Mouse (Mus musculus): ENCODE data around the gene Smc6.

The Smc6 gene

GRCm38 (mm10) chr12:11281584-11281983 is 15.9 kb downstream of the Smc6 start:
- in situ Hi-C loops (cut with MboI, MseI) = no loop called here

- in situ Hi-C loops (cut with MboI, MseI) = no loop called here
Measured at GRCm38 (mm10) chr12:11286382-11286781, 20.7 kb downstream of the Smc6 start.

DNA sequence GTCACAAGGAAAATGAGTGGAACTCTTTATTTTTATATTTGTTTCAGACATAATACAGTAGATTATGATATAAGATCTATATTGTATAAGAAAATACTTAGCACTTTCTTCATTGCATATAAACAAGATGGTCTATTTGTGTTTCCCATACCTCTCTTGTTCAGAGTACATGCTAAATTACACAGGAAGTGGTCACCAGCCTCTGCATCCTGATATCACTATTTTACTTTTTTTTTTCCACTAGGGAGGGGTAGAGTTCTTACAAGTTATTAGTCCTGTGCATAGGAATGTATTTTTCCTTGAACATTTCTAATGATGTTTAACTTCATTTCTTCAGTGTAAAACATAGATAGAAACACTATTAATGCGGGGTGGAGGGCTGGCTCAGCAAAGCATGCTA is 35.2 kb downstream of the Smc6 start:
- in situ Hi-C loops (cut with MboI, MseI) = no loop called here

DNA sequence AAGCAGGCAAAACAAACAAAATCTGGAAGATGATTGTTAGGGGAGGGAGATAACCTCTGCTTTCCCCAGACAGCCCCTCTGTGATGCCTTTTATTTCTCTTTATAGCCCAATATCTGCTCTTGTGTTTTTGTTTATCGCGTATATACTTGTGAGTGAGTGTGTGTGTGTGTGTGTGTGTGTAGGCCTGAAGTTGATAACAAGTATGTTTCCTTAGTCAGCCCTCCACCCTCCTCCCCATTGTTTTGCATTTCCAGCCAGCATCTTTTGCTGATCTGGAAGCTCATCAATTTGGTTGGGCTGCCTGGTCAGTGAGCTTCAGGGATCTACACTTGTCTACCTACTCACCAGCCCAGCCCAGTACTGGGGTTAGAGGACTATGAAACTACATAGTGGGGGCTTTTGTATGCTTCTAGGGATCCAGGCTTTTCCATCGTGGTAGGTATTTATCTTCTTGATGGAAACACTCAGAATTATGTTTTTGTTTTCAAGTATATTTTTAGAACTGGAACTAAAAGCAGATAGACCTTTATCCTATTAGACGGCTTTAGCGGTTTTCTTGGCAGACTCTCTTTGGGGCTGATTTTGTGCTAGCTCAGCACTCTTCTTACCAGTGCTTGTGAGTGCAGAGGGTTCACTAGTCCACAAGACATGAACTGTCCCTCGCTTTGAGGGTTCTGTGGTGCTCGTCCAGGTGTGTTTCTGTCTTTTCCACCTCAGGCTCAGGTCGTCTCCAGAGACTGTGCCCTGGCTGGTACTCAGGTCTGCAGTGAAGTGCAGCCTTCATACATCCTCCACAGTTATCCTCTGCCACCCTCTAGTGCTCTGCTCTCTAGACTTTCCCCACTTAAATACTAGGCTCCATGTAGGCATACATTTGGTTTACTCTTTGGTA is 41.3 kb downstream of the Smc6 start:
- in situ Hi-C loops (cut with MboI, MseI) = loop anchor here (5.0 kb wide), 1 partner anchor 1920 kb away; no protein-coding TSS in a partner anchor

GRCm38 (mm10) chr12:11311106-11311505 is 45.4 kb downstream of the Smc6 start:
- in situ Hi-C loops (cut with MboI, MseI) = no loop called here

DNA sequence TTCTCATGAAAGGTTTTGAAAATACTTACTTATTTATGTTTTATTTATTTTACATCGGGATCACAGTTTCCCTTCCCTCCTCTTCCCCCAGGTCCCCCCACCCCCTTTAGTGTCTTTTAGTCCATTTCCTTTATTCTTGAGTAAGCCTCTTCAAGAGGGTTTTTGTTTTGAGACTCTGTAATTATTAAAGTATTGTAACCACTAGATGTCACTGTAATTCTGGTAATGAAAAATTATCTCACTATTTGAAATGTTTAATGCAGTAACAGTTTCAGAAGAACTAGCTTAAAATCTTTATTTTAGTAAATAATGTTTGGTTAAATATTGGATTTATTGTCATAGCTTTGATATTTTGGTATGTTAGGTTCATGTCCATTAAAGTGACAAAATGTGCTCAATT is 48.2 kb downstream of the Smc6 start:
- in situ Hi-C loops (cut with MboI, MseI) = no loop called here

DNA sequence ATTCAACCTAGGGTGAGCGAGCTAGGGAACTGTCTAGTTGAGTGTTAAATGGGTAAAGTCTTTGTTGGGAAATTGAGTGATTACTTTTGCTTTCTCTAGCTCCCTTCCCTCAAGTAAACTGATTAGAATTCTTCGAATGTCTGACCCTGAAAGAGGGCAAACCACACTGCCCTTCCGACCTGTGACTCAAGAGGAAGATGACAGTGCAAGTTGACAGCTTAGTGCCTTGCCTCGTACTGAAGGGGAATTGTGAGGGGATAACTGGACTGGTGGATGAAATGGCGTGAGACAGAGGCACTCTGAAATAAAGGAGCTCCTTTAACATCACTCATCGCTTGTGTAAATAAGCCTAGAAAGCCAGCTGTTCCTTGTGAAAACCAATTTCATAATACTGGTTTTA is 52.0 kb downstream of the Smc6 start:
- in situ Hi-C loops (cut with MboI, MseI) = no loop called here

- in situ Hi-C loops (cut with MboI, MseI) = no loop called here
Measured at GRCm38 (mm10) chr12:11324480-11324879, 58.8 kb downstream of the Smc6 start.

GRCm38 (mm10) chr12:11326483-11326882 is 60.8 kb downstream of the Smc6 start:
- in situ Hi-C loops (cut with MboI, MseI) = loop anchor here (25.0 kb wide), 1 partner anchor 1611 kb away; the partner anchor contains the start of gene Mycn

- in situ Hi-C loops (cut with MboI, MseI) = loop anchor here (25.0 kb wide), 1 partner anchor 1600 kb away; the partner anchor contains the start of gene Mycn
Measured at GRCm38 (mm10) chr12:11336845-11337244, 71.2 kb downstream of the Smc6 start.

DNA sequence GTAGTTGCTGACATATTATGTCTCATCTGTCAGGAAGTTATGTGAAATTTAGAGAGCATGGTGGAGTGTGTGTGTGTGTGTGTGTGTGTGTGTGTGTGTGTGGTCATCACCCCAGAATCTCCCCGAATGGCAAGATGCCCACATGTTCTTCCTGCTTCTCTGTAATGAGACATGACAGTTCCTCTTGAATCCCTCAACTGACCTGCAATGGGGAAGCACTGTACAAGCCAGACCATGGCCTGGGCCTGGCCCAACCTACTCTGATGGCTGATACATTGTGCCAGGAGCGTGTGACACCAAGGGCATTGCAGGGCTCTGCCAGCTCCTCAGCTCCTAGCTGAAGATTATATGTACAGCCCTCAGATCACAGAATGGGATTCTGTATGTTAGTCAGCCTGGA is 72.6 kb downstream of the Smc6 start:
- in situ Hi-C loops (cut with MboI, MseI) = loop anchor here (25.0 kb wide), 1 partner anchor 1599 kb away; the partner anchor contains the start of gene Mycn

DNA sequence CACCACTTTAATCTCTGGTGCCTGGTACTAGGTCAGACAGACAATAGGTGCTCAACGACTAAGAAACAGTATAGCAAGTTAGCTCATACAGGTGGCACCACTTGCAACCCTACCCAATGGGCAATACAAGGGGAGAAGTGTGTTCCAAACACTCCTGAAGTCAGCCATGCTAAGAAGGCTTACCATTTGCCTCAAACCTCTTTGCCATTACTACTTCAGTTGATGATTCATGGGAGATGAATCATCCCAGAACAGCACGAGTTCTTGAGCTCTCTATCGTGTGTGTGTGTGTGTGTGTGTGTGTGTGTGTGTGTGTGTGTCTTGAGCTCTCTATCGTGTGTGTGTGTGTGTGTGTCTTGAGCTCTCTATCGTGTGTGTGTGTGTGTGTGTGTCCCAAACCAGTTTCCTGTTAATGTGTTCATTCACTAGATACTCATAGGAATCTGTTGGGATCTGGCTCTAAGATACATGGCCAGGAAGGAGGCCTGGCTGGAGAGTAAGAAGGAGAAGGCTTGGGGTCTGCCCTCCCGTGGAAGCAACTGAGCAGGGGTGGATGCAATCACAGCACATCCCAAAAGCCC is 76.4 kb downstream of the Smc6 start:
- in situ Hi-C loops (cut with MboI, MseI) = loop anchor here (10.0 to 25.0 kb wide), 2 partner anchors 747 to 1595 kb away; partner anchors contain the start of gene Mycn

GRCm38 (mm10) chr12:11345963-11346362 is 80.3 kb downstream of the Smc6 start:
- in situ Hi-C loops (cut with MboI, MseI) = loop anchor here (10.0 to 25.0 kb wide), 2 partner anchors 751 to 1591 kb away; partner anchors contain the start of gene Mycn

DNA sequence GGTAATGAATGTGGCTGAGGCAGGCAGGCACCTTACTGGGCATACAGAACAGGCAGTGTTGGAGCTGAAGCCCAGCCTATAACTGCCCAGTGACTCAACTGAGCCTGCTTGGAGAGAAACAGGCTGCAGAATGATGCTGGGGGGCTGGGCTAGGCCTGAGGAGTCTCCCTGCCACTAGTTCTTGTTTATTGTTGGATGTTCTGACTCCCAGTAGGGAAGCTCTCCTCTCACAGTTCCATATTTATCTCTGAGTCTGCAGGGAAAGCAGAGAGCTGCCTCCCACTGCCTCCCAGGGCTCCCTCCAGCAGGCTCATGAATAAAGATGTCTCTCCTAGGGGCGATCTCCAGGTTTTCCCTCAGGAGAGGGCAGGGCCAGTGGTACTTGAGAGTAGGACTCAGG is 82.7 kb downstream of the Smc6 start:
- in situ Hi-C loops (cut with MboI, MseI) = loop anchor here (10.0 to 25.0 kb wide), 2 partner anchors 754 to 1589 kb away; partner anchors contain the start of gene Mycn

DNA sequence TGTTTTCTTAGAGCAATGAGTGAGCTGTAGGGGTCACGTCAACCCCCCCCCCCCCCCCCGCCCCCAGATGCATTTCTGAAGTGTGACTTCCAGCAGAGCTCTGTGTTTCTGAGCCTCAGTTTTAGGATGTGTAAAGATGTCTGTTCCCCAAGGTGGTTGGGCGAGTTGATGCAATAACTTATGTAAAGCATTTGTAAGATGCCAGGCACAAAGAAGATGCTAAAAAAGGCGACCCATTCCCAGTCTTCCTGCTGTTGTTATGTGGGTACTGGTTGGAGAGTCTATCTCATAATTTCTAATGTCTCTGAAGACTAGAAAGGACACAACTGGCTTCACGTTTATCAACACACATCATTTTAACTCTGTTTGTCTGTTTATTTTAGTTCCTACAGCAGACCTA is 84.2 kb downstream of the Smc6 start:
- in situ Hi-C loops (cut with MboI, MseI) = loop anchor here (5.0 to 25.0 kb wide), 3 partner anchors 755 to 1587 kb away; partner anchors contain the start of gene Mycn

DNA sequence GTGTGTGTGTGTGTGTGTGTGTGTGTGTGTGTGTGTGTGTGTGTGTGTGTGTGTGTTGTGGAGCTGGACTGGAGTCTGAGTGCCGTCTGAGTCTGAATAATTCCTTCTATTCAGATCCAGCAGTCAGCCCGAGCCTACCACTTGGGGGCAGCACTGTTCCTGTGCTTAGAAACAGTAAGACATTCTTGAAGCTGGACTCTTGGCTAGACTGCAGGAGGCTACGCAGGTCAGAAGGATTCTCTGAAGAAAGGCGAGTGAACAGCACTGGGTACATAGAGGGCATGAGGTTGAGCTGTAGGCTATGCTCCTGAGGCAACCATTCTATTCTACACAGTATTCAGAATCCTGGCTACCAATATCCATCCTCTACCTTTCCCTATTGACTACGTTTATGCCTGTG is 85.2 kb downstream of the Smc6 start:
- in situ Hi-C loops (cut with MboI, MseI) = loop anchor here (5.0 kb wide), 1 partner anchor 966 kb away; no protein-coding TSS in a partner anchor

DNA sequence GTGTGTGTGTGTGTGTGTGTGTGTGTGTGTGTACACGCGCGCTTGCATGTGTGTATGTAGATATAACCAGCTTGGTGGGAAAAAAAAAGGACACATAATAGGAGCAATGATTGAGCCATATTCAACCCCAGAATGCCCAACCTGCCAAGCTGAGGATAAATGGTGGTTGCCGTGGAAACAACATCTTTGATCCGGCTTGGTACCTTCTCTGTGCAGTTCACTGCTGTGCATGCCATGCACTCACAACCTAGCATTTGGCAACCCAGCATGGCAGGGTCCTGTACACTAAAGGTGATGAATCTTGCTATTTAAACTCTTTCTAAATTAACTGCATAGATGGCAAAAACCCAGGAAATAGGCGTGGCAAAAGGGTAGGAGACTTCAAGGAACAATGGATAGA is 96.7 kb downstream of the Smc6 start:
- in situ Hi-C loops (cut with MboI, MseI) = no loop called here

DNA sequence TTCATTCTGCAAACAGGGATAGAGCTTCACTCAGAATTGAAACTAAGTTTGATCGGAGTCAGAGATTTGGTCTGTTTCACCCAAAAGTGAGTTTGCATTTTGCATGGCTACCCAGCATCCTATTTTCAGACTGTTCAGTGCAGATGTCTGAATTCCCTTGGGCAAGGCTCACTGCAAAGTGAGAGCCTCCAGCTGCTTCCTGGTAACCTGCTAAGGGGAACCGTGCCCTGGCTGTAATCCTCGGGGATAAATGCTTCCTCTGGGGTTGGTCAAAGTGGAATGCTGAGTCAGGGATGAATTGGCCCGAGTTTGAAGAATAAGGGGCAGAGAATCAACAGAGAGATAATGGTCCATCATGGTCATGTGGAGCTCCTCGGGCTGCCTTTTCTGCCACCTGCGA is 99.2 kb downstream of the Smc6 start:
- in situ Hi-C loops (cut with MboI, MseI) = no loop called here

DNA sequence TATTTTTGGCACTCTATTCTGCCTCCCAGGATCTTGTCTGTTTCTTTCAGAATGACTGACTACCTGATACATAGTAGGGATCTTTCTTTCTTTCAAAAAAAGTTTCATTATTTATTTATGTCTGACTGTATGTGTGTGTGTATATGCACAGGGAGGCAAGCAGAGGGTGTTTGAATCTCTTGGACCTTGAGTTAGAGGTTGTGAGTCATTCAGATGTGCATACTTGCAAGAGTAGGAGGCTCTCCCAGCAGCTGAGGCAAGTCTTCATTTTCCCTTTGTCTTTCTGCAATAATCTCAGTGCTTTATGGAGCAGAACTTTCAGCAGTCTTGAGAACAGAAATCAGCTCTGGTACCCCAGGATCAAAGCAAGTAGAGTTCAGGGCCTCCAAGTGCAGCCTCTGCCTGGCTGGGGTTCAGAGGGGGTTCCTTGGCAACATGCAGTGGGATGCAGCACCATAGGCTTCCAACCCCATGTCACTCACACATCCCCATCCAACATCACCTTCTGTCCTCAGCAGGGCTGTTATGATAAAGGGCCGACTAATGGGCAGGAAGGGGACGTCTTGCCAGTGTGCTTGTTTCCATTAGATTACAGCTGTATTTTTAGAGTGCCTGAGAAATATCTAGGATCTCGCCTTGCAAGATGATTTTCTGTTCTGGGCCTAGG is 101.5 kb downstream of the Smc6 start:
- in situ Hi-C loops (cut with MboI, MseI) = no loop called here
